Mouse (Mus musculus) heart, postnatal 36 days (tissue): ENCODE results near the gene Gsg1l. TPM values are rescaled to one million over a fixed set of nuclear protein-coding genes. Genes with fewer than 3 reads are reported as not detected.

Experiments
- DNase-seq, 2 experiments: peaks; one replicate each; pipeline ENCODE4 v3.0.0; 2021 to 2022
- intact Hi-C: fragments of 180-260 bp; cut with DNase I; formaldehyde crosslinking; loops from one replicate; pipeline ENCODE4 v1.15.1; 2025
- total RNA-seq, 2 experiments: library from RNA; stranded (reverse); gene quantifications; 2 replicates each; pipeline ENCODE4 v1.2.3; 2021

The Gsg1l gene
- total RNA-seq, 2 experiments from 2014 or later = 7.1 to 10.6 TPM

GRCm38 (mm10) chr7:125878040-125878439 lies 204.2 kb downstream of the Gsg1l start:
- DNase-seq = peak; percentile 16 to 24
- intact Hi-C loops = no loop called here

- no peak for DNase-seq
- intact Hi-C loops = no loop called here
These were observed 208.2 kb downstream of the Gsg1l start for GRCm38 (mm10) chr7:125873971-125874495.

GRCm38 (mm10) chr7:125872874-125873273 lies 209.3 kb downstream of the Gsg1l start:
- intact Hi-C loops = no loop called here
- DNase-seq = no peak

GRCm38 (mm10) chr7:125872202-125872580 lies 210.0 kb downstream of the Gsg1l start:
- DNase-seq = no peak
- intact Hi-C loops = no loop called here

GRCm38 (mm10) chr7:125871404-125872201 lies 210.6 kb downstream of the Gsg1l start:
- intact Hi-C loops = no loop called here
- DNase-seq = no peak

- no peak for DNase-seq
- intact Hi-C loops = no loop called here
These were observed 213.6 kb downstream of the Gsg1l start for GRCm38 (mm10) chr7:125868570-125868969.

- intact Hi-C loops = no loop called here
These were observed 217.0 kb downstream of the Gsg1l start for GRCm38 (mm10) chr7:125865234-125865633.

GRCm38 (mm10) chr7:125864026-125864425 lies 218.2 kb downstream of the Gsg1l start:
- DNase-seq = no peak
- intact Hi-C loops = no loop called here

More at GRCm38 (mm10) chr7:125865234-125865633, 217.0 kb downstream of the Gsg1l start:
- no peak for DNase-seq

- DNase-seq = no peak
- intact Hi-C loops = no loop called here
These were observed 221.8 kb downstream of the Gsg1l start for GRCm38 (mm10) chr7:125860421-125860820.

GRCm38 (mm10) chr7:125859564-125859963 lies 222.6 kb downstream of the Gsg1l start:
- intact Hi-C loops = no loop called here
- DNase-seq = no peak

GRCm38 (mm10) chr7:125847528-125847866 lies 234.7 kb downstream of the Gsg1l start:
- peak in 1 of 2 experiments; percentile 6 for DNase-seq
- intact Hi-C loops = no loop called here

- intact Hi-C loops = no loop called here
- peak; percentile 8 to 28 for DNase-seq
These were observed 235.2 kb downstream of the Gsg1l start for GRCm38 (mm10) chr7:125846866-125847527.

- intact Hi-C loops = no loop called here
- no peak for DNase-seq
These were observed 236.6 kb downstream of the Gsg1l start for GRCm38 (mm10) chr7:125845611-125846010.

GRCm38 (mm10) chr7:125838078-125838742 lies 244.0 kb downstream of the Gsg1l start:
- intact Hi-C loops = no loop called here
- no peak for DNase-seq

- DNase-seq = no peak
- intact Hi-C loops = no loop called here
These were observed 248.7 kb downstream of the Gsg1l start for GRCm38 (mm10) chr7:125833471-125833870.

- intact Hi-C loops = no loop called here
- DNase-seq = no peak
These were observed 249.4 kb downstream of the Gsg1l start for GRCm38 (mm10) chr7:125832767-125833166.

- intact Hi-C loops = no loop called here
- peak; percentile 10 to 19 for DNase-seq
These were observed 253.0 kb downstream of the Gsg1l start for GRCm38 (mm10) chr7:125829121-125829666.

GRCm38 (mm10) chr7:125828561-125828960 lies 253.7 kb downstream of the Gsg1l start:
- DNase-seq = no peak
- intact Hi-C loops = no loop called here
